Mouse (Mus musculus) kidney, embryonic 14.5 days (tissue): ENCODE results near the gene Rpn1. TPM values are rescaled to one million over a fixed set of nuclear protein-coding genes. Genes with fewer than 3 reads are reported as not detected.
"Not testable (repeated sequence)": the region's sequence is repeated elsewhere in the genome, so short reads cannot be mapped to it uniquely, and the experiment has no call there.

Experiments
- ATAC-seq: fragments of 200-750 bp; cut with Nextera tagmentation; 2 replicates; pipeline ENCODE4 v1.8.0; 2017; ENCODE audit warnings: moderate number of reproducible peaks, mild to moderate bottlenecking, moderate TSS enrichment, moderate library complexity; ENCODE audit not compliant: low FRiP score, low TSS enrichment
- H3K27ac ChIP-seq: fragments of 300-500 bp; sonication (generic); 2 replicates; pipeline ENCODE4 v1.5.1; 2014; ENCODE audit warnings: low read depth, mild to moderate bottlenecking, low read length, moderate library complexity, mixed read lengths
- H3K27me3 ChIP-seq: fragments of 300-500 bp; sonication (generic); 2 replicates; pipeline ENCODE4 v1.6.1; 2014; ENCODE audit warnings: mild to moderate bottlenecking, low read length; ENCODE audit not compliant: control insufficient read depth, insufficient read depth
- H3K36me3 ChIP-seq: fragments of 300-500 bp; sonication (generic); 2 replicates; pipeline ENCODE4 v1.6.1; 2014; ENCODE audit warnings: low read length, mixed read lengths; ENCODE audit not compliant: control insufficient read depth, insufficient read depth
- H3K4me1 ChIP-seq: fragments of 300-500 bp; sonication (generic); 2 replicates; pipeline ENCODE4 v1.6.1; 2014; ENCODE audit warnings: low read length, mixed read lengths; ENCODE audit not compliant: control insufficient read depth, insufficient read depth
- H3K4me2 ChIP-seq: fragments of 300-500 bp; sonication (generic); replicated peaks from 2 replicates; pipeline ENCODE4 v1.6.1; 2014; ENCODE audit warnings: low read depth, mild to moderate bottlenecking, low read length
- H3K4me3 ChIP-seq: fragments of 300-500 bp; sonication (generic); 2 replicates; pipeline ENCODE4 v1.5.1; 2014; ENCODE audit warnings: mild to moderate bottlenecking, low read length
- H3K9ac ChIP-seq: fragments of 300-500 bp; sonication (generic); 2 replicates; pipeline ENCODE4 v1.6.1; 2014; ENCODE audit warnings: low read depth, mild to moderate bottlenecking, low read length, moderate library complexity
- H3K9me3 ChIP-seq: fragments of 300-500 bp; sonication (generic); 2 replicates; pipeline ENCODE4 v1.6.1; 2016; ENCODE audit warnings: low read length; ENCODE audit not compliant: control insufficient read depth
- WGBS: fragments of 180-500 bp; shearing (Covaris S2); extraction: QIAGEN DNeasy Blood & Tissue Kit; methylation state at CpG from one replicate; pipeline ENCODE4 v1.1.7; 2014; 5-methylcytosine and 5-hydroxymethylcytosine counted together
- polyA plus RNA-seq: library from polyadenylated mRNA; unstranded; fragments of >200 nt; fragmentation: Nextera tagmentation; extraction: Ambion mirVana; gene quantifications from 2 replicates; pipeline ENCODE4 v1.2.1, GENCODE M21; 2014

Rpn1 gene
- polyA plus RNA-seq, 1 experiment from 2014 or later = 402 TPM

GRCm38 (mm10) chr6:88121781-88122180 is 37.5 kb downstream of the Rpn1 start:
- no peaks in the 10 kb centered on the region for H3K36me3 ChIP-seq
- H3K9me3 ChIP-seq = no peaks in the 10 kb centered on the region
- WGBS = 81% methylated on average over 2 of the region's 2 CpGs
- no peak for ATAC-seq
- H3K4me3 ChIP-seq = no peak overlapping the region
- H3K27ac ChIP-seq = no peak overlapping the region
- H3K4me2 ChIP-seq = no peak overlapping the region
- H3K9ac ChIP-seq = no peak overlapping the region
- peaks cover 7% of the 10 kb centered on the region for H3K4me1 ChIP-seq
- no peaks in the 10 kb centered on the region for H3K27me3 ChIP-seq

DNA sequence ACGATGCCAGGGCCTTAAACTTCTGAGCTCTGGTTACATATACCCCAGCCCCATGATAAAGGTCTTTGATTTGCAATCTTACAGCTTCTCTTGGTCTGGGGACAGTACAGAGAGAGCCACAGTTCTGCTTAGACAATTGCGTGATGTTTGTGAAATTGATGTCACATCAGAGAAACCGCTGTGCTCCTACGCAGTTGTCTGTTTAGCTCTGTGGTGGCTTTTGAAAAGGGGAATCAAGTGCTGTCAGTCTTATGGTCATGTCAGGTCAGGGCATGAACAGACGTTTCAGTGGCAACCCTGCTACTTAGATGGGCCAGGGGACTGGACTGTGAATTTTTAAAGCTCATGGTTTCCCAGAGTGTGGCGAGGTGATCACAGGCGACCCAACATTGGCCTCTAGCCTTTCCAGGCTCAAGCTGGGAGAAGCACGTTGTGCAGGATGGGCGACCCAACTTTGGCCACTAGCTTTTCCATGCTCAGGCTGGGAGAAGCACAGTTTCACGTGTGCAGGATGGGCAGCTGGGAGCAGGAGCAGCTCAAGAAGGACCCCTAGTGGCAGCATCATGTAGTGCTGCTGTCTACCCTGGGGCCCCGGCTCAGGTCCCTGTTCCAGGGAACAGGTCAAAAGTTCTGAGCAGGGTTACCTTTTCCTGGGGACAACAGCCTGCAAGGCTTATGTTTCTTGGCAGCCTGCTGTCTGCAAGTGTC is 39.0 kb downstream of the Rpn1 start:
- Histone ChIP-seq H3K36me3 (no peaks in the 10 kb centered on the region), H3K9ac (no peak overlapping the region), H3K4me3 (no peak overlapping the region), H3K27me3 (no peaks in the 10 kb centered on the region), H3K4me1 (peaks cover 6% of the 10 kb centered on the region), H3K27ac (no peak overlapping the region), H3K4me2 (peak overlapping the region; percentile 38), H3K9me3 (no peaks in the 10 kb centered on the region)
- WGBS = 43% methylated on average over 11 of the region's 11 CpGs
- peak; percentile 45 for ATAC-seq

- peak overlapping the region; percentile 38 for H3K4me2 ChIP-seq
- peak; percentile 88 for ATAC-seq
- no peaks in the 10 kb centered on the region for H3K36me3 ChIP-seq
- H3K4me3 ChIP-seq = no peak overlapping the region
- no peaks in the 10 kb centered on the region for H3K27me3 ChIP-seq
- H3K4me1 ChIP-seq = peaks cover 6% of the 10 kb centered on the region
- WGBS = under 1% methylated on average over 9 of the region's 9 CpGs
- H3K27ac ChIP-seq = no peak overlapping the region
- H3K9ac ChIP-seq = no peak overlapping the region
- H3K9me3 ChIP-seq = no peaks in the 10 kb centered on the region
Observed at GRCm38 (mm10) chr6:88123858-88124261, 39.6 kb downstream of the Rpn1 start.

GRCm38 (mm10) chr6:88124551-88124950 is 40.3 kb downstream of the Rpn1 start:
- no peak overlapping the region for H3K4me2 ChIP-seq
- H3K9me3 ChIP-seq = no peaks in the 10 kb centered on the region
- no peak overlapping the region for H3K9ac ChIP-seq
- WGBS = 77% methylated on average over 4 of the region's 4 CpGs
- H3K27ac ChIP-seq = no peak overlapping the region
- H3K36me3 ChIP-seq = no peaks in the 10 kb centered on the region
- no peaks in the 10 kb centered on the region for H3K27me3 ChIP-seq
- no peak overlapping the region for H3K4me3 ChIP-seq
- no peak for ATAC-seq
- H3K4me1 ChIP-seq = peaks cover 6% of the 10 kb centered on the region

- ATAC-seq, H3K4me2 ChIP-seq, H3K9me3 ChIP-seq, H3K4me3 ChIP-seq, H3K27ac ChIP-seq, H3K36me3 ChIP-seq, H3K4me1 ChIP-seq, H3K9ac ChIP-seq, H3K27me3 ChIP-seq: not testable (repeated sequence)
- 83% methylated on average over 10 of the region's 10 CpGs for WGBS
Observed at GRCm38 (mm10) chr6:88125815-88126214, 41.5 kb downstream of the Rpn1 start.

GRCm38 (mm10) chr6:88131521-88131920 is 47.2 kb downstream of the Rpn1 start:
- ATAC-seq = no peak
- Histone ChIP-seq H3K4me2 (no peak overlapping the region), H3K27ac (no peak overlapping the region), H3K36me3 (no peaks in the 10 kb centered on the region), H3K27me3 (no peaks in the 10 kb centered on the region), H3K9me3 (no peaks in the 10 kb centered on the region), H3K9ac (no peak overlapping the region), H3K4me1 (peaks cover 9% of the 10 kb centered on the region), H3K4me3 (no peak overlapping the region)
- 35% methylated on average over 5 of the region's 5 CpGs for whole genome bisulfite sequencing

GRCm38 (mm10) chr6:88132051-88132450 is 47.8 kb downstream of the Rpn1 start:
- Histone ChIP-seq H3K27me3 (no peaks in the 10 kb centered on the region), H3K9me3 (no peaks in the 10 kb centered on the region), H3K36me3 (no peaks in the 10 kb centered on the region), H3K27ac (no peak overlapping the region), H3K4me3 (no peak overlapping the region), H3K4me2 (0 out of 2 replicates have a peak overlapping the region, but pooled peaks have one; percentile 2), H3K9ac (no peak overlapping the region), H3K4me1 (peaks cover 13% of the 10 kb centered on the region)
- 0 out of 2 replicates have a peak, but pooled peaks have one; percentile 22 for ATAC-seq
- 8% methylated on average over 17 of the region's 17 CpGs for WGBS

- H3K4me1 ChIP-seq = peaks cover 13% of the 10 kb centered on the region
- no peaks in the 10 kb centered on the region for H3K36me3 ChIP-seq
- ATAC-seq = no peak
- H3K4me2 ChIP-seq = no peak overlapping the region
- H3K27ac ChIP-seq = no peak overlapping the region
- no peak overlapping the region for H3K9ac ChIP-seq
- H3K9me3 ChIP-seq = no peaks in the 10 kb centered on the region
- H3K4me3 ChIP-seq = no peak overlapping the region
- no peaks in the 10 kb centered on the region for H3K27me3 ChIP-seq
- WGBS = 86% methylated on average over 6 of the region's 6 CpGs
Observed at GRCm38 (mm10) chr6:88133061-88133460, 48.8 kb downstream of the Rpn1 start.

DNA sequence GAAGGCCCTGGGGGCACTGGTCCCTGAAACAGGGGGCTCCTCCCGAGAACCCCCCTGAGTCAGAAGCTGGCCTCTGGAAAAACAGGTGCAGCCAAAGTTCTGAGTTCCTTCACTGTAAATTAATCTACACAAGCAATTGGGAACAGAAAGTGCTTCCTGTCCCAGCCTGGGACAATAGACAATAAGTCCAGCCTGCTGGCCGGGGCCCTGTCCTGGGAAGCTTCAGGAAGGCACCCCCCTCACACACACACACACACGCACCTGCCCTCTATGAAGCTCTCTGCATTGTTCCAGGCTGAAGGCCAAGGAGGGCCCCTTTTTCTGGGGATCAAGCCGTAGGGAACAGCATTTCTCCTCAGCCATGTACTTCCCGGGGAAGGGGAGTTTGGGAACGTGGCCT is 49.6 kb downstream of the Rpn1 start:
- H3K4me2 ChIP-seq = no peak overlapping the region
- no peak overlapping the region for H3K27ac ChIP-seq
- H3K9me3 ChIP-seq = no peaks in the 10 kb centered on the region
- WGBS = 66% methylated on average over 6 of the region's 6 CpGs
- no peaks in the 10 kb centered on the region for H3K27me3 ChIP-seq
- H3K4me3 ChIP-seq = no peak overlapping the region
- no peak overlapping the region for H3K9ac ChIP-seq
- no peak for ATAC-seq
- no peaks in the 10 kb centered on the region for H3K36me3 ChIP-seq
- peaks cover 13% of the 10 kb centered on the region for H3K4me1 ChIP-seq
